Mouse (Mus musculus) neural tube, embryonic 13.5 days (tissue): ENCODE measurements at regions not wholly inside any gene's neighbourhood (a gene's known extent, or its start where the extent isn't known, plus 50 kb on each side); places are given as distances from the start of the nearest gene placed in this dataset.

Experiments
- ATAC-seq: fragments of 200-750 bp; cut with Nextera tagmentation; 2 replicates; pipeline ENCODE4 v1.8.0; 2017; ENCODE audit warnings: low read depth, mild to moderate bottlenecking, moderate TSS enrichment, moderate library complexity
- H3K27ac ChIP-seq: fragments of 300-500 bp; sonication (generic); replicated peaks from 2 replicates; pipeline ENCODE4 v1.5.1; 2015; ENCODE audit warnings: moderate library complexity, mild to moderate bottlenecking, inconsistent platforms
- H3K27me3 ChIP-seq: fragments of 300-500 bp; sonication (generic); 2 replicates; pipeline ENCODE4 v1.6.1; 2015; ENCODE audit warnings: mild to moderate bottlenecking, inconsistent platforms
- H3K36me3 ChIP-seq: fragments of 300-500 bp; sonication (generic); 2 replicates; pipeline ENCODE4 v1.6.1; 2015; ENCODE audit warnings: mild to moderate bottlenecking, inconsistent platforms
- H3K4me1 ChIP-seq: fragments of 300-500 bp; sonication (generic); replicated peaks from 2 replicates; pipeline ENCODE4 v1.6.1; 2015; ENCODE audit warnings: inconsistent platforms
- H3K4me2 ChIP-seq: fragments of 300-500 bp; sonication (generic); 2 replicates; pipeline ENCODE4 v1.6.1; 2015; ENCODE audit warnings: inconsistent platforms, mild to moderate bottlenecking, moderate library complexity
- H3K4me3 ChIP-seq: fragments of 300-500 bp; sonication (generic); 2 replicates; pipeline ENCODE4 v1.5.1; 2015; ENCODE audit warnings: mild to moderate bottlenecking, inconsistent platforms
- H3K9ac ChIP-seq: fragments of 300-500 bp; sonication (generic); 2 replicates; pipeline ENCODE4 v1.6.1; 2015; ENCODE audit warnings: moderate library complexity, mild to moderate bottlenecking, inconsistent platforms
- H3K9me3 ChIP-seq: fragments of 300-500 bp; sonication (generic); 2 replicates; pipeline ENCODE4 v1.6.1; 2016; ENCODE audit warnings: inconsistent platforms
- WGBS: fragments of 180-500 bp; shearing (Covaris S2); methylation state at CpG from one replicate; pipeline ENCODE4 v1.1.7; 2015; 5-methylcytosine and 5-hydroxymethylcytosine counted together

DNA sequence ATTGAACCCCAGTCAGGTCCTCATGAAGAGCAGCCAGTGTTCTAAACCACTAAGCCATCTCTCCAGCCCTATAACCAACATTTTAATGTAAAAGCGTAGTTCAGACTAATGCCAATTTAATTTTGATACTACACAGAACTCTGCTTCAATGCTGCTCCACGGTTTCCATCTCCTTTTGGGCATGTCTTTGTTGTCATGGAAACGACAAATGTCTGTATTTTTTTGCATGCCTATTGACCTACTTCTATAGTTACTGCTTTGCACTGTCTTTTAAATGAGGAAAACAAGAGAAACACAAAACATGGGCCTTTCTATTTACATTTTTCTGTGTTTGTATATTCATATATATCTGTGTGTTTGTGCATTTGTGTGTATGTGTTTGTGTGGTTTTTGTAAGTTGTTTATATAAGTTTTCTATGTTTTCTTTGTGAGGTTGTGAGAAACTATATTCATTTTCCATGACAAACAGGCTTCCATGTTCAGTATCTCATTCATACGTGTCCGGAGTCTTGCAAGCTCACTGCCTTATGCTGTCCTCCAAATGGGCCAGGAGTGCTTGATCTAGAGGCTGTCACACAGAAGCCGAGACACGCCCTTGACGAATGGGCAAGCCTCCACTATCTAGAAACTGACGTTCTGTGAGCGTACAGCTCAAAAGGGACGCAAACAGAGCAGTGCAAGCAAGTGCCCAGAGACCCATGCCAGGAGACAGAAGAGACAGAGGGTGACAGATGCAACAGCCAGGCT lies 65.5 kb upstream of the Zfp637 start:
- no peaks in the 10 kb centered on the region for H3K36me3 ChIP-seq
- H3K27me3 ChIP-seq: no peaks in the 10 kb centered on the region
- no peak for ATAC-seq
- H3K9ac ChIP-seq: no peak overlapping the region
- WGBS: 77% methylated on average over 11 of the region's 11 CpGs
- H3K4me2 ChIP-seq: no peak overlapping the region
- H3K4me1 ChIP-seq: no peaks in the 10 kb centered on the region
- no peak overlapping the region for H3K4me3 ChIP-seq
- no peak overlapping the region for H3K27ac ChIP-seq
- no peaks in the 10 kb centered on the region for H3K9me3 ChIP-seq

DNA sequence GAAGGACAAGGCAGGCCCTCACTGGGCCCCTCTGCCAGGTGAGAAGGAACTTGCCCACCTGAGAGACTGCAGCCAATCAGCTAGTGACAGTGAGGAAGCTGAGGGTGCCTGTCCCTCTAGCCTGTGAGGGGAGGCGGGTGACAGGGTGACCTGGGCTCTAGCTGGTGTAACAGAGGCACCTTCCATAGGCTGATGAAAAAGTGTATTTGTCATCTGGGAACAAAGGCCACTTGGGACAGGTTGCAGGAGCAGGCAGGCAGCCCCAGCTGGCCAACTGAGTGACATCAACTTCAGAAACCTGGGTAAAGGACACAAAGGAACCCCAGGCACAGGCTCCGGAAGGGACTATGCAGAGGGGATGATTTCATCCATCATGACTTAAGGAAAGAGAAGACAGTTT lies 63.0 kb upstream of the Zfp637 start:
- Histone ChIP-seq H3K4me2 (no peak overlapping the region), H3K4me3 (no peak overlapping the region), H3K9ac (no peak overlapping the region), H3K27me3 (no peaks in the 10 kb centered on the region), H3K4me1 (no peaks in the 10 kb centered on the region), H3K9me3 (no peaks in the 10 kb centered on the region), H3K27ac (no peak overlapping the region), H3K36me3 (no peaks in the 10 kb centered on the region)
- no peak for ATAC-seq
- WGBS: 82% methylated on average over 2 of the region's 2 CpGs

DNA sequence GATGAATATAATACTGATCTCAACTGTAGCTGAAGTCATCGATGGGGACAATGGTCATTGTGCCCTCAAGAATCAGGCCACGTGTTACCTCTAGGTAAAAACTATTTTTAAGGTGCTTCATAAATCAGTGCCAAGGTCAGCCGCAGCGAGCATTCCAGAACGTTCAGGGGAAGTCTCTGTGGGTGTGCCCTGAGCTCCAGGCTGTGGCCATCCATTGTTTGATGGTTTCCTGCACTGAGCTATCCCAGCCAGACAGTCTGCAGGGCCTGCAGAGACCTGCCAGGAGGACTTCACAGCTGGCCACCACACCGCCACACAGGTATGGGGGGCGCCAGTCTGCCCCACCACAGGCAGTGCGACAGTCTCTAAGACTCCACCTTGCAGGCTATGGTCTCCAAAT lies 62.5 kb upstream of the Zfp637 start:
- Histone ChIP-seq H3K9me3 (no peaks in the 10 kb centered on the region), H3K36me3 (no peaks in the 10 kb centered on the region), H3K4me2 (no peak overlapping the region), H3K4me1 (no peaks in the 10 kb centered on the region), H3K27me3 (no peaks in the 10 kb centered on the region), H3K9ac (no peak overlapping the region), H3K27ac (no peak overlapping the region), H3K4me3 (no peak overlapping the region)
- ATAC-seq: no peak
- 75% methylated on average over 8 of the region's 8 CpGs for WGBS

DNA sequence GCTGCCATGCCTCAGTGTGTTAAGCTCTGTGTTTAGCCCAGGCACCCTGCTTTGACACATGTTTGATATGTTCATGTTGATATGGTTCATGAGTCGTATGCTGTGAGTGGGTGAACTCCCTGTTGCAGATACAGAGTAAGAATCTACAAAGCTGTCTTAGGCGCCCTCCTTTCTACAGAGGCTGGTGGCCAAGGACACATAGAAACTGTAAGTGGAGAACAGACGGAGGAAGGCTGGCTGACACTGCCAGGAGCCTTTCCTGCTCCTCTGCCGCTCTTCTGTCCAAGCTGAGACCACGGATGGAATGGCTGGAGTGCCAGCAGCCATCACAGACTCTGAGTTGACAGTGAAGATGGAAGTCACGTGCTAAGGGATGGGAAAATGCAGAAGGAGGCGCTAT lies 62.0 kb upstream of the Zfp637 start:
- WGBS: 89% methylated on average over 7 of the region's 7 CpGs
- Histone ChIP-seq H3K4me2 (no peak overlapping the region), H3K9me3 (no peaks in the 10 kb centered on the region), H3K4me3 (no peak overlapping the region), H3K4me1 (no peaks in the 10 kb centered on the region), H3K27ac (no peak overlapping the region), H3K9ac (no peak overlapping the region), H3K27me3 (no peaks in the 10 kb centered on the region), H3K36me3 (no peaks in the 10 kb centered on the region)
- ATAC-seq: no peak

DNA sequence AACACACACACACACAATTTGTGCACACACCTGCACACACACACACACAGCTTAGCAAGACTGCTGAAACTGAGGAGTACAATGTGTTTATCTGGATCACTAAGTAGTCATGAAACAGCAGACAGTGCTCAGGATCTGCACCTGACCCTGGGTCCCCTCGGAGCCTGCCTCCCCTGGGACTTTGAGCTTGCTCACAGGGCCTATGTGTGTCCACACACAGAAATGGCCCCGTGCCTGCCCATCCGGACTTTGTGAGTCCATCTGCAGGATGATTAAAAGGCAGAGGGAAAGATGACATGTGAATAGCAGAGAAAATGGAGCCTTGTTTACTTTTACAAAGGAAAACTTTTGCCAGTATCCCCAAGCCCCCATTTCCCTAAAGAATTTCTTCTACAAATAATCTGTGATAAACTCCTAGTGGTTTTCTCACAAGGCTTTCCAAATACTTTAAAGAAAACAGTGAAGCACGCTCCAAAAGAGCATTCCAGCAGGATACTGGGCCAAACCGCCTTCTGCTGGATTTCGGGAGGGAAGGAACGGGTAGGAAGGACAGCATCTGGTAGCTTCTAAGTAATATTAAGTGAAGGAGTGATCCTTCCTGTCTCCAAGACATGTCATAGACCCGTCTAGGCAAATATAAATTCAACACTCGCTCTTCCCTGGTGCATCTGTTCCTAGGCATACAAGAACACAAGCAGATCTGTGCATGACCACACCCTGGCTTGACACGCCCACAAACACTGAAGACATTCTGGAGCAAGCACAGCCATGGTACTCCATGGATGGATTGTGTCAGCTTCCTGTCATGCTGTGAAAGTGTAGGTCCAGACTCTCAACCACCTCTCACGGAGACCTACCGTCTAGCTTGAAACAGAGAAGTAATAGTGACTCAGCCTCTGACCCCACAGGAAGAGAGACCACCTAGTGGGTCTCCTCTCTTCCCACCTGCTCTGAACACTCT lies 52.1 kb upstream of the Zfp637 start:
- H3K4me2 ChIP-seq: no peak overlapping the region
- no peaks in the 10 kb centered on the region for H3K4me1 ChIP-seq
- H3K36me3 ChIP-seq: no peaks in the 10 kb centered on the region
- ATAC-seq: no peak
- no peaks in the 10 kb centered on the region for H3K27me3 ChIP-seq
- H3K27ac ChIP-seq: no peak overlapping the region
- H3K9me3 ChIP-seq: no peaks in the 10 kb centered on the region
- H3K4me3 ChIP-seq: no peak overlapping the region
- 81% methylated on average over 12 of the region's 12 CpGs for WGBS
- no peak overlapping the region for H3K9ac ChIP-seq

DNA sequence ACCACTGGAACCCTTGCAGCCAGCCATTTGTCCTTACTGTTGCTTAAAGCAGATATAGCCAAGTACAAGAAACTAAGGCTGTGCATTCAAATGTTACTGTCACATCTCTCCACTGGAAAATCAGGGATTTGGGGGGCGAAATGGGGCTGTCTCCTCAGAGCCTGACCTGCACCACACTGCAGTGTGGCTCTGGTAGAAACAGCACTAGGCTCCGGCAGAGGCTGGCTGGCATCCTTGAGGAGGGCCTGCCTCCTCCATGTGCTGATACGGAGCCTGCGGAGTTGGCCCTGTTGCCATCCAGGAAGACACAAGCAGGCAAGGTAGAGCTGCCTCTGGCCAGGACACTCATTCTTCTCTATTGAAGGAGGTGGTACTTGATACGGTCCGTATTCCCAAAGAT lies 50.4 kb upstream of the Zfp637 start:
- no peaks in the 10 kb centered on the region for H3K9me3 ChIP-seq
- H3K9ac ChIP-seq: no peak overlapping the region
- H3K27ac ChIP-seq: no peak overlapping the region
- no peaks in the 10 kb centered on the region for H3K27me3 ChIP-seq
- H3K4me1 ChIP-seq: no peaks in the 10 kb centered on the region
- no peak for ATAC-seq
- WGBS: 88% methylated on average over 6 of the region's 6 CpGs
- H3K4me3 ChIP-seq: no peak overlapping the region
- H3K36me3 ChIP-seq: no peaks in the 10 kb centered on the region
- H3K4me2 ChIP-seq: no peak overlapping the region
